Mouse (Mus musculus): ENCODE results near the gene Zfp212. TPM values are rescaled to one million over a fixed set of nuclear protein-coding genes. Genes with fewer than 3 reads are reported as not detected.
"Not testable (repeated sequence)": the region's sequence is repeated elsewhere in the genome, so short reads cannot be mapped to it uniquely, and the experiment has no call there.

Gene Zfp212
- polyA plus RNA-seq, 1 experiment from 2014 or later: 16.5 TPM

DNA sequence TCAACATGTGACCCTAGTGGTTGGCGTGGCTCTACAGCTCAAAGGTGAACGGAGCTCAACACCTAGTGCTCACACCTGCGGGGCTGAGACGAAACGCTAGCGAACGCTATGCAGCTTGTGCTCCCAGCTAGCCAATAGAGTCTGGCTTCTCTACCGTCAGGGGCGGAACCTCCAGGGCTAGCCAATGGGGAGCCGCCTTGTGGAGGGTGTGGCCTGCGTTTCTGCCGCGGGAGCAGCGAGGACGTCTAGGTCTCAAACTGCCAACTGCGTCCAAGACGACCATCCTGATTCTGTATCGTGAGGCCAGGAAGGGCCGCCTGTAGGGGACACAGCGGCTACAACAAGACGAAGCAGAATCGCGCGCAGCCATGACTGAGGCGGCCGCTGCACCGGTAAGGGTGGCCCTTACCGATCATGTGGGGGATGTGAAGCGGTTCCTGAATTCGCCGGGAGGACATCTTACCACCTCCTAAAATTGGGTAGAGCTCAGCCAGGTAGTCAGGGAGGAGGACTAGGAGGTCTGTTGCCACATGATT is 33.0 kb downstream of the Zfp212 start, which contains the start of gene Zfp956:
Gene Zfp956 (plus strand): TSS at position 200 of the 536 bp plus-strand sequence.
- ATAC-seq (ENCODE audit: insufficient number of reproducible peaks, low FRiP score, low TSS enrichment, low read depth) (peak; percentile 97), DNase-seq (ENCODE audit: low spot score) (peak; percentile 94)
- H3K9ac ChIP-seq (ENCODE audit: low read length): peak within 1 kb of the TSS; percentile 74
- H3K4me1 ChIP-seq (ENCODE audit: control insufficient read depth, insufficient read depth, low read length): 0 out of 2 replicates have a peak, but pooled peaks cover 2% of the 10 kb centered on the region
- no peaks in the 10 kb centered on the region for H3K36me3 ChIP-seq (ENCODE audit: control insufficient read depth, insufficient read depth, low read length)
- H3K27me3 ChIP-seq (ENCODE audit: control insufficient read depth, insufficient read depth, low read length): no peaks in the 10 kb centered on the region
- WGBS: under 1% methylated on average over 31 of the region's 31 CpGs
- H3K9me3 ChIP-seq (ENCODE audit: control insufficient read depth, low read length): no peaks in the 10 kb centered on the region
- H3K4me3 ChIP-seq (ENCODE audit: low read depth, low read length): peak within 1 kb of the TSS; percentile 67
- peak within 1 kb of the TSS; percentile 75 for H3K4me2 ChIP-seq (ENCODE audit: low read depth, severe bottlenecking)
- H3K27ac ChIP-seq (replicated peaks; ENCODE audit: low read depth, low read length): 0 out of 2 replicates have a peak within 1 kb of the TSS, but pooled peaks have one; percentile 30

DNA sequence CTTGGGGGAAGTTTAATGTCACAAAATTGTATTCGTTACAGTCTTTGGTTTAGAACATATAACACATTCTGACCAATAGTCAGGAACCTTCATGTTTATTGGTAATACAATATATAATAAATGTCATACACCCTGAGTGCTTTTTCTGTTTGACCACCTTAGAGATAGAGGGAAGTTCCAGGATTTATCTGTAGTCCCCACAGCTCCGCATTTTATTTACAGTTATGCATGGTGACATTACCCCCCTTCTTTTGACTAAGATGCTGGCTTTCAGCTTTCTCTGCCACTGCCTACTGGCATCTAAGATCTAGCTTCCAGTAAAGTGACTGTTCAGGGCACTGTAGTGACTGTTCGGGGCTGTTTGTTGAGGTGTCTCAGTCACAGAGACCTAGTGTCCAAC is 34.1 kb downstream of the Zfp212 start:
- H3K4me3 ChIP-seq (ENCODE audit: low read depth, low read length): peak overlapping the region; percentile 67; the same call in 1 of the 2 replicates
- no peak for ATAC-seq (ENCODE audit: insufficient number of reproducible peaks, low FRiP score, low TSS enrichment, low read depth)
- 89% methylated on average over 3 of the region's 3 CpGs for WGBS
- no peak overlapping the region; the same call in 1 of the 2 replicates for H3K4me2 ChIP-seq (ENCODE audit: low read depth, severe bottlenecking)
- H3K36me3 ChIP-seq (ENCODE audit: control insufficient read depth, insufficient read depth, low read length): no peaks in the 10 kb centered on the region
- no peak for DNase-seq (ENCODE audit: low spot score)
- no peaks in the 10 kb centered on the region for H3K27me3 ChIP-seq (ENCODE audit: control insufficient read depth, insufficient read depth, low read length)
- H3K27ac ChIP-seq (replicated peaks; ENCODE audit: low read depth, low read length): no peak overlapping the region
- H3K9me3 ChIP-seq (ENCODE audit: control insufficient read depth, low read length): no peaks in the 10 kb centered on the region
- H3K9ac ChIP-seq (ENCODE audit: low read length): no peak overlapping the region
- H3K4me1 ChIP-seq (ENCODE audit: control insufficient read depth, insufficient read depth, low read length): 0 out of 2 replicates have a peak, but pooled peaks cover 2% of the 10 kb centered on the region

DNA sequence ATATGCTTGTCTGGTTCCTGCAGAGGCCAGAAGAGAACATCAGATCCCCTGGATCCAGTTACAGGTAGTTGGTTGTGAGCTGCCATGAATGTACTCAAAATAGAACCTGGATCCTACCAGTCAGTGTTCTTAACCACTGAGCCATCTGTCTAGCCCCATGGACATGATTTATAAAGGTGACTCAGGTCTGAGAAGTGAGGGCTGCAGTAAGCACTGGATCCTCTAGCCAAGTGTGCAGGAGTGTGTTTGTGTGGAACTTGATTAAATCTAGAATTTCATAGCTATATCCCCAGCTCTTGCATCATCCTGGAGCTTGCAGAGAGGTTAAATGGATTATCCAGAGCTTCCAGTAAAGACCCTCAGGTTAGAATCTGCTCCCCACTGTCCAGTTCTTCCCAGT is 37.5 kb downstream of the Zfp212 start:
- Histone ChIP-seq H3K9me3 (ENCODE audit: control insufficient read depth, low read length) (no peaks in the 10 kb centered on the region), H3K4me1 (ENCODE audit: control insufficient read depth, insufficient read depth, low read length) (0 out of 2 replicates have a peak, but pooled peaks cover 2% of the 10 kb centered on the region), H3K36me3 (ENCODE audit: control insufficient read depth, insufficient read depth, low read length) (no peaks in the 10 kb centered on the region; the same call in 1 of the 2 replicates), H3K4me2 (ENCODE audit: low read depth, severe bottlenecking) (no peak overlapping the region), H3K9ac (ENCODE audit: low read length) (no peak overlapping the region), H3K27me3 (ENCODE audit: control insufficient read depth, insufficient read depth, low read length) (no peaks in the 10 kb centered on the region), H3K4me3 (ENCODE audit: low read depth, low read length) (no peak overlapping the region), H3K27ac (replicated peaks; ENCODE audit: low read depth, low read length) (no peak overlapping the region)
- ATAC-seq (ENCODE audit: insufficient number of reproducible peaks, low FRiP score, low TSS enrichment, low read depth) (no peak), DNase-seq (ENCODE audit: low spot score) (no peak)

DNA sequence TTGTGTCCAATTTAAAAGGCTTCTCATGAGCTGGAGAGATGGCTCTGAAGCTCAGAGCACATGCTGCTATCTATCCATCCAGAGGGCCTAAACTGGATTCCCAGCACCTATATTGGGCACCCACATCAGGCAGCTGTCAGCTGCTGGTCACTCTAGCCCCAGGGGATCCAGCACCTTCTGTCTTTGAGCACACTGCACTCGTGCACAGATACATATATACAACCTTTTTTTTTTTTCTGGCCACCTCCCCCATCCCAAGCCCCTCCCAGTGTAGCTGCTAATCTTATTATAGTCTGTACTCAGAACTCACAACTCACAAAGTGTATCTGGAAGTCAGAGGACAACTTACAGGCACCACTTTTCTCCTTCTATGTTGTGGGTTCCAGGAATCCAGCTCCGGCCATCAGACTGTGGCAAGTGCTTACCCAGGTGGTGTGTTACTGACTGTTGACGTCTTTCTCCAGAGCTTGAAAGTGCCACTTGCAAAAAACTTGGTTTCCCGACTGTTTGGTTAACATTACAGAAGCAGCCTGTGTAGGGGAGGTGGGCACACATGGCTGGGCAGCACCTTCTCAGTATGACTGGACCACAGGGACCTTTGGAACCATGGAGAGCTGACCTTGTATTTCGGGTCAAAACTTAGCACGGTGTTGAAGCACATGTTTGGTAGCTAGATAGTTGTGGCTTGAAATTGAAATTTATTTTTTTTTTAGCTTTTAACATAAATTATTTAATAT is 40.6 kb downstream of the Zfp212 start:
- H3K36me3 ChIP-seq (ENCODE audit: control insufficient read depth, insufficient read depth, low read length): peaks cover 6% of the 10 kb centered on the region; the same call in 1 of the 2 replicates
- ATAC-seq (ENCODE audit: insufficient number of reproducible peaks, low FRiP score, low TSS enrichment, low read depth): no peak
- H3K27me3 ChIP-seq (ENCODE audit: control insufficient read depth, insufficient read depth, low read length): no peaks in the 10 kb centered on the region
- H3K9ac ChIP-seq (ENCODE audit: low read length): no peak overlapping the region
- DNase-seq (ENCODE audit: low spot score): no peak
- H3K4me3 ChIP-seq (ENCODE audit: low read depth, low read length): no peak overlapping the region
- H3K4me2 ChIP-seq (ENCODE audit: low read depth, severe bottlenecking): no peak overlapping the region
- H3K4me1 ChIP-seq (ENCODE audit: control insufficient read depth, insufficient read depth, low read length): no peaks in the 10 kb centered on the region
- 82% methylated on average over 6 of the region's 6 CpGs for WGBS
- no peak overlapping the region for H3K27ac ChIP-seq (replicated peaks; ENCODE audit: low read depth, low read length)
- no peaks in the 10 kb centered on the region for H3K9me3 ChIP-seq (ENCODE audit: control insufficient read depth, low read length)

DNA sequence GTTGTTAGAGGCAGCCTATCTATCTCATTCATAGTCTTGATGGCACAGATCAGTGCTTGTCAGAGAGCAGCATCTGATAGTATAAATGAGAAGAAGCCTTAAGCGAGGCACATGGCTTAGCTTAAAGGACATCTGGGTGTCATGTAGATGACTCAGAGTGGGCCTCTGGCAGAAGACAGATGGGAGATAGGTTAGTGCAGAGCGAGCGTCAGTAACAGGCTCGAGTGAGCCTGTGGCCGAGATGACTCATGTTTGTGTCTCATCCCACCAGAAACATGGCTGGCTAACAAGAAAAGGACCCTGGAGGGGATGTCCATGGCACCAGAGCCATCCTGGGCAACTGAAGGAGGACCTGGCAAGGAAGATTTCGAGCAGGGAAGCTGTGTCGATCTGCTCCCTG is 42.8 kb downstream of the Zfp212 start:
- DNase-seq (ENCODE audit: low spot score) (no peak), ATAC-seq (ENCODE audit: insufficient number of reproducible peaks, low FRiP score, low TSS enrichment, low read depth) (no peak)
- H3K9ac ChIP-seq (ENCODE audit: low read length): no peak overlapping the region
- no peak overlapping the region for H3K27ac ChIP-seq (replicated peaks; ENCODE audit: low read depth, low read length)
- H3K36me3 ChIP-seq (ENCODE audit: control insufficient read depth, insufficient read depth, low read length): peaks cover 6% of the 10 kb centered on the region; the same call in 1 of the 2 replicates
- 86% methylated on average over 7 of the region's 7 CpGs for WGBS
- H3K9me3 ChIP-seq (ENCODE audit: control insufficient read depth, low read length): no peaks in the 10 kb centered on the region
- H3K27me3 ChIP-seq (ENCODE audit: control insufficient read depth, insufficient read depth, low read length): no peaks in the 10 kb centered on the region
- no peak overlapping the region for H3K4me2 ChIP-seq (ENCODE audit: low read depth, severe bottlenecking)
- no peak overlapping the region for H3K4me3 ChIP-seq (ENCODE audit: low read depth, low read length)
- no peaks in the 10 kb centered on the region for H3K4me1 ChIP-seq (ENCODE audit: control insufficient read depth, insufficient read depth, low read length)

DNA sequence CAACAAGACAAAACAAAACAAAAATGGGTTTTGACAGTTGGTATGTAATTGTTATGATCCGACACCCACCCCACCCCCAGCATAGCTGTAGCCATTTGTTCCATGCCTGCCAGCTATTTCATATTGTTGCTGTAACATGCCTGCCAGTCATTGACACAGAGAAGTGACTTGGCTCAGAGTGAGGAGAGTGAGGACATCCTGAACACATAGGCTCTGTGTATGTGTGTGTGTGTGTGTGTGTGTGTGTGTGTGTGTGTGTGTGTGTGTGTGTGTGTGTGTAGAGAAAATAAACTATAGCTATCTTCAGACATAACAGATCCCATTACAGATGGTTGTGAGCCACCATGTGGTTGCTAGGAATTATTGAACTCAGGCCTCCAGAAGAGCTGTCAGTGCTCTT is 47.9 kb downstream of the Zfp212 start:
- not testable (repeated sequence) for H3K9me3 ChIP-seq (ENCODE audit: control insufficient read depth, low read length); H3K36me3 ChIP-seq (ENCODE audit: control insufficient read depth, insufficient read depth, low read length); H3K9ac ChIP-seq (ENCODE audit: low read length); H3K4me1 ChIP-seq (ENCODE audit: control insufficient read depth, insufficient read depth, low read length); H3K27me3 ChIP-seq (ENCODE audit: control insufficient read depth, insufficient read depth, low read length); H3K4me3 ChIP-seq (ENCODE audit: low read depth, low read length); DNase-seq (ENCODE audit: low spot score); H3K27ac ChIP-seq (replicated peaks; ENCODE audit: low read depth, low read length); H3K4me2 ChIP-seq (ENCODE audit: low read depth, severe bottlenecking); ATAC-seq (ENCODE audit: insufficient number of reproducible peaks, low FRiP score, low TSS enrichment, low read depth)
- 85% methylated on average over 1 of the region's 1 CpGs for WGBS

DNA sequence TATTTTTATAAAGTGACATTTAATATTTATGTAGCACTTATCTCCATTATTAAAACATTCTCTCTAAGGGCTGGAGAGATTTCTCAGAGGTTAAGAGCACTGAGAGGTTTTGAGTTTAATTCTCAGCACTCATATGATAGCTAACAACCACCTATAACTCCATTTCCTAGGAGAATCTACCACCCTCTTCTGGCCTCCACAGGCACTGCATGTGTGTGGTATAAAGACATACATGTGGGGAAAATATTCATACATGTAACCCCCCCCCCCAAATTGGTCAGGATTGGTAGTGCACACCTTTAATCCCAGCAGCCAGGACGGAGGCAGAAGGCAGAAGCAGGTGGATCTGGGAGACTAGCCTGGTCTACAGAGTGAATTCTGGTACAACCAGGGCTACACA is 54.3 kb downstream of the Zfp212 start:
- no peak overlapping the region for H3K4me3 ChIP-seq (ENCODE audit: low read depth, low read length)
- H3K27me3 ChIP-seq (ENCODE audit: control insufficient read depth, insufficient read depth, low read length): no peaks in the 10 kb centered on the region
- no peaks in the 10 kb centered on the region; the same call in 1 of the 2 replicates for H3K9me3 ChIP-seq (ENCODE audit: control insufficient read depth, low read length)
- H3K4me1 ChIP-seq (ENCODE audit: control insufficient read depth, insufficient read depth, low read length): no peaks in the 10 kb centered on the region
- WGBS: 68% methylated on average over 1 of the region's 1 CpGs
- H3K36me3 ChIP-seq (ENCODE audit: control insufficient read depth, insufficient read depth, low read length): no peaks in the 10 kb centered on the region
- no peak overlapping the region for H3K4me2 ChIP-seq (ENCODE audit: low read depth, severe bottlenecking)
- no peak for DNase-seq (ENCODE audit: low spot score)
- no peak overlapping the region for H3K27ac ChIP-seq (replicated peaks; ENCODE audit: low read depth, low read length)
- H3K9ac ChIP-seq (ENCODE audit: low read length): no peak overlapping the region
- no peak for ATAC-seq (ENCODE audit: insufficient number of reproducible peaks, low FRiP score, low TSS enrichment, low read depth)

DNA sequence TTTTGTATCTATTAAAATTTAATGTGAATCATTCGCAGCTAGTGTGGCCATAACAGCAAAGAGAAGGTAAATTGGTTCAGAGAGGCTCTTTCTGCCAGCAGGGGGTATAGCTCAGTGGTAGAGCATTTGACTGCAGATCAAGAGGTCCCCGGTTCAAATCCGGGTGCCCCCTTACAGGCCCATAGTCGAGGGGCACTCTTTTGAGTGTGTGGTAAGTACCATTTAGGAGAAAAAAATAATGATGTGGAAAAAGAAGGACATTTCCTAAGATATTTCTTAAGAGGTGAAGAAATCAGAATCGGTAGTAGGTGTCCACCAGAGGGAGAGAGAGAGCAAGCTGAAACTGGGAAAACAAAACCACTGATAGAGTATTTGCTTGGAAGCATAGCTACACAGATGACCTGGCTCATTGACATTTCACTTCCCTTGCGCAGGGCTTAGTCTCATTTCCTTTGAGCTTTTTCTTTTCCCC is 58.7 kb downstream of the Zfp212 start:
- WGBS: 19% methylated on average over 6 of the region's 6 CpGs
- Histone ChIP-seq H3K9me3 (ENCODE audit: control insufficient read depth, low read length) (no peaks in the 10 kb centered on the region), H3K27me3 (ENCODE audit: control insufficient read depth, insufficient read depth, low read length) (no peaks in the 10 kb centered on the region), H3K4me2 (ENCODE audit: low read depth, severe bottlenecking) (no peak overlapping the region), H3K27ac (replicated peaks; ENCODE audit: low read depth, low read length) (no peak overlapping the region), H3K36me3 (ENCODE audit: control insufficient read depth, insufficient read depth, low read length) (no peaks in the 10 kb centered on the region), H3K4me3 (ENCODE audit: low read depth, low read length) (no peak overlapping the region), H3K4me1 (ENCODE audit: control insufficient read depth, insufficient read depth, low read length) (no peaks in the 10 kb centered on the region), H3K9ac (ENCODE audit: low read length) (no peak overlapping the region)
- DNase-seq (ENCODE audit: low spot score) (peak; percentile 69), ATAC-seq (ENCODE audit: insufficient number of reproducible peaks, low FRiP score, low TSS enrichment, low read depth) (no peak)
